Mouse (Mus musculus): ENCODE measurements at regions not wholly inside any gene's neighbourhood (a gene's known extent, or its start where the extent isn't known, plus 50 kb on each side); places are given as distances from the start of the nearest gene placed in this dataset.

DNA sequence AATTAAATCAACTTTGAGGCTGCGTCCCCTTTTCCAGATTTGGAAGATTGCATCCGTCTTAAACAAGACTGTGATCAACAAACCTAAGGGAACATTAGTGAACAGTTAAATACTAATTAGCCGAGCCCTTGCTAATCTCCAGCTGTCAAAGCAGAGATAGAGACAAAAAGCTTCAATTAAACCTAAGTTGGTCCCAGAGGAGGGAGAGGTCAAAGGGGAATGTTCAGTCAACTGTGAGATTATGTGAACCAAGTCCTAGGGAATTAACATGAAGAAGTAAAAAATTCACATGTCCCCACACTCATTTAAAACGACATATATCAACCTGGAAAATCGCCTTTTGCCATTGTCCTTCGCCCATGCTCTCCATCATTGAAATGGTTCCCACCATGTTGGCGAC lies 59.7 kb upstream of the Tbx20 start:
- DNase-seq (ENCODE audit: low spot score), result no peak

DNA sequence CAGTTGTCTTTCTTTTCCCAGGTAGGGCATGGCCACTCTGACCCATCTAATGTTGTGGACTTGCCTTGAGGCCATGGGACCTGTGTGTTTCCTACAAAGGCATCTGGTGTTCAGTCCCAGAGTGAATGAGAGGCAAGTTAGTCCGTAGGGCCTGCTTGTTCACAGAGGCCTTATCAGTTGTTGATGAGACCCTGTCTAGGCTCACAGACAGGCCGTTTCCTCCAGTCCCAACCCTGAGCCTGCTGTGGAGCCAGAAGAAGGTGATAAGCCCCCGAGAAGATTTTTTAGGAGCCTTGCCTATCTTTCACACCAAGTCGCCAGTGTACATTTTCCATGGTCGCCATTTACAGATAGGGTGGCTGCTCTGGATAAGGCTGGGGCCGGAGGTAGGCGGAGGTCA lies 74.1 kb upstream of the Tbx20 start:
- DNase-seq (ENCODE audit: low spot score), result no peak

DNA sequence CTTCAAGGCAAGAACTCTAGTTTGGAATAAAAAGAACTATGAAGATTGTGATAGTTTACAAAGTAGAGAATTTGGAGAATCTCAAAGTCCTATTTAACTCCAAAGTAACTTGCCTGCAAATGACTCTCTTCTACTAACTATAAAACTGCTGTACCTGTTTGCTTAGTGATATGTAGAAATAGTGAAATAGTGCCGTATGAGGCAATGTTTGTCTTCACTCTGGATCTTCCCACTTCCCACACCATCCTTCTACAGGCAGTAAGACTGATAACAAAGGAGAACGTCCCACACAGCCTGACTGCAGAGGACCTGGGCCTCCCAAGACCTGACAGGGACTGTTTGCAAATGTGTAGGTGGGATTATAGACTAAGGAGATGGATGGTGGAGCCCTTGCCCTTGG lies 85.4 kb upstream of the Tbx20 start:
- no peak for DNase-seq (ENCODE audit: low spot score)

DNA sequence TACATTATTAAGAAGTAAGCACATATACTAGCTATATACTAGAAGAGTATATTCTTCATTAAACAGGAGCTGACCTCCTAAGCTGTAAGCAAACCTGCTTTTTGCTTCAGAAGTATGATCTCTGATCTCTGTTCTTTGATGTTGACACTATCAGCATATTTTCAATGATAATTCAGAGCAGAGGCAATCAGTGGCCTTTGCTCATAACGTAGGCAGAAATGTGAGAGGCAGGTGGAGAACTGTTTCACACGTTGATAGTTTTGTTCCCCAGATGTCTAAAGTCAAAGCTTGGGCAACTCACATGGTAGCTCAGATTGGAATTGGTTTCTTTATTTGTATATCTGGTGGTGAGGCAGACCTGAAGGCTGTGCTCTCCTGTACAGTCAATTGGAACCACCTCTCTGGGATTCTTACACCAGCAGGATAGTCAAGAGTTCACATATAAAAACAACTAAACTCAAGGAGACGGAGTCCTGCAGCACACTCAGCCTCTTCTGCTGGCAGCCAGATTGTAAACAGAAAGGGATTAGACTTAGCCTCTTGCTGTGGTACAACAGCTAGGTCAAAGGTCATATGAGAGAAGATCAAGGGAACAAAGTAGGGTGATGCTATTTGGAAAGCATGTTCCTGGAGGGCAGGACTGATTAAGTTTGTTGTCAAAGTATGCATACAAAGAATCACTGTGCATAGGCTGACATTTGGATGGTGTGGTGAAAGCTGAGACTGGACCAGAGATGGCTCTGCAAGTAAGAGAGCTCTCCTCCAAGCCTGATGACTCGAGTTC lies 92.5 kb upstream of the Tbx20 start:
- no peak for DNase-seq (ENCODE audit: low spot score)

DNA sequence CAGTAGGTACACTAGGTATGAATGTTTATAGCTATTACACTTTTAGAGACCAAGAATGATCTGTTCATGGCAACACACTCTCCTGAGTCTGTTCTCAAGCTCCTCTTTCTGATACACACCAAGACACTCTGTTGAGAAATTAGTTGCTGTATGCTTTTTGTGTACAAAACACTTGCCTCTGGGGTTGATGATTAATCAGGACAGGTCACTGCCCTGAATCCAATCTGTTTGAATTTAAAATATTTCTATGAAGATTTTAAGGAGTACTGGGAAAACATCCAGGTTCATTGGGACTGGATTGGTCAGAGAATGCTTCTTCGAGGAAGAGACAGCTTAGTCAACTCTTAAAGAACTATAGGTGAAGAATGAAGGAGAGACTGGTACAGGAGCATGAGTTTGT lies 94.6 kb upstream of the Tbx20 start:
- DNase-seq (ENCODE audit: low spot score), result no peak

DNA sequence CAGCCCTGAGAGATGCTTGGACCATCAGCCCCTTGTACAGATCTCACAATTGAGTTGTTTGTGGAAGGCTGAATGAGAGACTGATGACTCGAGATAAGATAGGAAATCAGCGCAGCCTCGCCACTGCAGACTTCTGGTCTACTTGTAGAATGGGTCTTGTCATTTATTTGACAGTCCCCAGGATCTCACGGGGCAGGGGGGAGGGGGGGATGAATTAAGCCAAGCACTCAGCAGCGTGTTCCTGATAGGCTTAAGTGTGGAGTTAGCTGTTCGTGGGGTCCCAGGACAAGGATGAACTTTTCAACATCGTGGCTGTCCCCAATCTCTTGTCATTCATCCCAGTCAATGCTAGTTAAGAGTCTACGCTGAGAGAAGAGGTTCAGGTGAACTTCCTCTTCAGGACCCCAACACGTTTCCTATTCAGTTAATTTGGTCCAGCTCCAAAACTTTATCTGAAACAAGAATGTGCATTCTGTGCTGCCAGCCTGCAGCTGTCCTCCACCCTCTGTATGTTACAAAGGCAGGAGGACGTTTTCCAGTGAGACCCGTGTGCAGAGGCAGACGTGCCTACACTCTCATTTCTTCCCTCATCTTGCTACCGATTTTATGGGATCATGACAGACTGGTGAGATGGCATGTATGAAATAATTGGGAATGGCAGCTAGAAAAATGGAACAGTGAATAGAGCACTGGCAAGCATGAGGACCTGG lies 100.5 kb upstream of the Tbx20 start:
- no peak for DNase-seq (ENCODE audit: low spot score)

DNA sequence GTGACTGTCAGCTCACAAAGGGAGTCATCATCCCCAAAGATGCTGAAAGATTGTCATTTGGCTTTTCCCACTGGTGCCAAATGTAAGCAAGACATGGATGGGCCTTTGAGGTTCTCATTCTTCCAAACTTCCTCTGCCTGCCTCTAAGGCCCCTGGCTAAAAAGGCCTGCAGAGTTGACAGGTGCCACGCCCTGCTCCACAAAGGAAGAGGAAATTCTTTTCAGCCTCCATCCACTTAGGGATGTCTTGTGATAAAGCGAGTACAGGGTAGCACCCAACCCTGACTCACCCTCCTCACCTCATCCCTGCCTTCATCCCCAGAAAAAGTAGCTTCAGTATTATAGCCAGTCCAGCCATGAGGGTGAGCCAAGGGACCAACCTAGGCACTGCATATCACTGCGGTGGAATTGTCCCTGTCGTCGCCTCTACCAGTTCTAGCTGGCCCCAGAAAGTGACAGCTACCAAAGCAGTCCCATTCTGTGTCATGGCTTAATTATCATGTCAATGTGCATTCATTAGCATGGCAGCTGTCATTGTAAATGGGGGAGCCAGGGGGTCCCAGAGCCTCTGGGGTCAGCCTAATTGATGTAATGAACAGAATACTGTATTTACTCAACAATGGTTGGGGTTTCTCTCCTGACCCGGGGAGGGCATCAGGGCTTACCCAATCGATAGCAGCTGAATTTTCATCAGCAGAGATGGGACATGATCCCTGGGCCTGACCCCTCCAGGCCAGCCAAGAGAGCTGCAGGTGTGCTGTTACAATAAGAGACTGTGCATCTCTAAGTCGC lies 104.5 kb upstream of the Tbx20 start:
- DNase-seq (ENCODE audit: low spot score), result peak; percentile 7

DNA sequence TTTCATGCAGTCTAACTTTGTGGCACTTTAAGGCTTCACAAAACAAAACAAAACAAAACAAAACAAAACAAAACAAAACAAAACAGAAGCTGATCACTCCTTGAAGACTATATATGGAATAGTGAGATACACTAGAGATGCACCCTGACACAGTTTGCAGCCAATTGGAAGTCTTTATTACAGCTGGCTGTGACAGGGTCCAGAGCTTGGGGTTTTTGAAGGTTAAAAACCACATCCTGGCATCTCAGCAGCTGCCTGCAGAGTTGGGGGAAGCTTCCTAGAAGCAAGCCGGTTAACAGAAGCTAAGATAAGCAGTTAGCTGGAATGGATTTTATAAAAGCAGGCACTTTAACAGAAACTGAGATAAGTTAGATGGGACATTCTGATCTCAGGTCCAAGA lies 105.6 kb upstream of the Tbx20 start:
- DNase-seq (ENCODE audit: low spot score), result peak; percentile 91

DNA sequence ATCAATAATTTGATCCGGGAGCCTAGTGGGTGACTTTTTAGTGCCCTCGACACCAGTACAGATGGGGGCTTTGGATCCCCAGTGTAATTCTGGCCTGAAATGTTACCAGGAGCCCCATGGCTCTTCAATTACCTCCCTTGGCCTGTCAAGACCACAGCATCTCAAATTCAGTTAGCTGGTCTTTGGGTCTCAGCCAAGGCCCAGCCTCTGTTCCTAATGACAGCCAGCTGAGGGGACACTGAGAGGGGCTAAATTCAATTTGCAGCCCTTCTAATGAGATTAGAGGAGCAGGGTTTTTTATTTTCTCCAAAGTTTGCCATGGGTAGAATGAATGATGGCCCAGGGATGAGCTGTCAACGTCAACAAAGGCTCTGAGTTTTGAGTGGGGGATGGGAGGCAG lies 109.9 kb upstream of the Tbx20 start:
- no peak for DNase-seq (ENCODE audit: low spot score)

DNA sequence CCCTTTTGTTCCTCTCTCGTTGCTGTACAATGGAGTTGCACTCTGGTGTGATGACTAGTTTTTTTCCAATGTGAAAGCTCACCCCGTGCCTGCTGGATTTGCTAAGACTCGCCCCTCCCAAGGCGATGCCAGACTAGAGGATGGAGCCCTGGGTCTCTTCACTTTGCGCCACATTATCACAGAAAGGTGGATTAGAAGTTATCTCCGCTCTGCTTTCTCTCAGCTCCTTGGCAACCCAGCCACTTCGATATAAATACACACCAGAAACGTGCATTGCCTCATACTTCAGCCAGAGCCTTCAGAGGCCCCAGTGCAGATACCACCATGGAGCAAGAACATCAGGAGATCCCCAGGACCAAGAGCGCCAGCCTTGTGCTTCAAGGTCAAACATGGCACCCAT lies 114.2 kb upstream of the Tbx20 start:
- DNase-seq (ENCODE audit: low spot score), result no peak

DNA sequence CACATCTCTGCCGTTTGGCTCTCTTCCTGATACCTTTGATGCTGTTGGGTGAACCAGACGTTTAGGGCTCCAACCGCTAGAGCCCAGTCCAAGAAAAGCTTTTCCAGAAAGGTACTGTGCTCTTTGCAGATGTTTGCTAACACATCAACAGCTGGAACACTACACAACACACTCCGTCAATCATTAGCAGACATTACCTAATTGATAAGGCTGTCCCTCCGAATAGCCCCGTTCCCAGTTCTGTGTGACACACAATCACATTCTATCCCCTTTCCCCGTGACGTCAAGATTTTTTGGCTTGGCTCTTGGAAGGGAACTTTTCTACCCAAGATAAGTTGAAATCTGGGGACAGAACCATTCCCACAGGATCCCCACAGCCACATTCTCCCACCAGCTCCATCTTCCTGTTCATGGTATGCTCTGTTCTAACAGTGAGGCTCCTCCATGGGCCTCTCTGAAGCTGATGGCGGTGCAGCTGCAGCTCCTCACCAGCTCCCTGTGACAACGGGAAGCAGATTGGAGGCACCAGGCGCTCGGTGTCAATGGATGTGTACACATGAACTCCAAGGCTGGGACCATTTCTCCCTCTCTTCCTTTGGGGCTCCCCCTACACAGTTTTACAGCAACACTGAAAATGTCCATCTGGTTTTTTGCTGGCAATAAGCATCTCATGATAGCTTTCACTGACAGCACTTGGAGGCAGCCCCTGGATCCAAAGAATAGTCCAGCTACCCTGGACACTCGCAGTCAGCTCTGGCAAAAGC lies 122.6 kb upstream of the Tbx20 start:
- DNase-seq (ENCODE audit: low spot score), result no peak

DNA sequence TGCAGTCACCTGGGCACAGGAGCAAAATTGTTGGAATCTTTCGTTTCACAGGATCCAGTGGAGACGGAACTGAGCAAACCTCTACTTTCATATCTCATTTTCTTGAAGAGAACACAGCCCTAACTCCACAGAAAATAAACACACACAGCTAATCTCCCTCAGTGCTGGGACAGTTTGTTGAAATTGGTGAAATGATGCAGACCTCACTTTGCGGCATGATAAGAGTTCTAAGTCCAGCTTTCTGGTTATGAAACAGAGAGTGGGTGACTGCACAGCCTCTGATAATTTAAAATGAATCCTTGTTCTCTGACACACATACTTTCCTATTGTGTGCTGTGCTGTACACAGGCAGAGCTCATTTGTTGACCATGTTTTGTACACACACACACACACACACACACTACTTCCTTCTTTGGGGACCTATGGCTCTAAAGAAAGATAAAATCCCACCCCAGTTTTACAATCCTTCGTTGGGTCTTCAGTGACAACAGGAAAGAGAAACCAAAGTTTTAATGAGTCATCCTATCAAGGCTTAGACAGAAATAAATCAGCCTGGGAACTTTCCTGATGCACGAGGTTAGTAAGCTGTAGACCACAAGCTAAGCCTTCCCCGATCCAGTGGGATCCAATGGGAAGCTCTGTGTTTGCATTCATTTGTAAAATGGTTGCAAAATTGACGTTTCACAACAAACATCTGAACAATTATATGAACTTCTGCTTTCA lies 125.3 kb upstream of the Tbx20 start:
- DNase-seq (ENCODE audit: low spot score), result no peak

DNA sequence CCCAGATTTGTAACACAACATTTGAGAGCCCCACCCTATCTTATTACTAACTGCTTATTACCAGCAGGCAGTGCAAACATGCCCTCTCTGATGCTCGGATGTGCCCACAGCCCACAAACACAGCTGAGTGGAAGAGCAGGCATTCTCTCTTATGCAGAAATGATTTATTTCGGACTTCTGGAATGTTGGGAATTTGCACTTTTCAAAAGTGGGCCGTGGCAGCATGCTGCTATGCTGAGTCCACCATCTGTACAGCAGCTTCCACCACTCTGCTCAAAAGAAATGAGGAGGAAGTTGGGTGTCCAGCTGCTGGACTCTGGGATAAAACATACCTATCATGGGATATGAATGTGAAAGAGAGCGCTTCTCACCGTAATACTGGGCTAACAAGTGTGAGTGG lies 129.6 kb upstream of the Tbx20 start:
- no peak for DNase-seq (ENCODE audit: low spot score)

DNA sequence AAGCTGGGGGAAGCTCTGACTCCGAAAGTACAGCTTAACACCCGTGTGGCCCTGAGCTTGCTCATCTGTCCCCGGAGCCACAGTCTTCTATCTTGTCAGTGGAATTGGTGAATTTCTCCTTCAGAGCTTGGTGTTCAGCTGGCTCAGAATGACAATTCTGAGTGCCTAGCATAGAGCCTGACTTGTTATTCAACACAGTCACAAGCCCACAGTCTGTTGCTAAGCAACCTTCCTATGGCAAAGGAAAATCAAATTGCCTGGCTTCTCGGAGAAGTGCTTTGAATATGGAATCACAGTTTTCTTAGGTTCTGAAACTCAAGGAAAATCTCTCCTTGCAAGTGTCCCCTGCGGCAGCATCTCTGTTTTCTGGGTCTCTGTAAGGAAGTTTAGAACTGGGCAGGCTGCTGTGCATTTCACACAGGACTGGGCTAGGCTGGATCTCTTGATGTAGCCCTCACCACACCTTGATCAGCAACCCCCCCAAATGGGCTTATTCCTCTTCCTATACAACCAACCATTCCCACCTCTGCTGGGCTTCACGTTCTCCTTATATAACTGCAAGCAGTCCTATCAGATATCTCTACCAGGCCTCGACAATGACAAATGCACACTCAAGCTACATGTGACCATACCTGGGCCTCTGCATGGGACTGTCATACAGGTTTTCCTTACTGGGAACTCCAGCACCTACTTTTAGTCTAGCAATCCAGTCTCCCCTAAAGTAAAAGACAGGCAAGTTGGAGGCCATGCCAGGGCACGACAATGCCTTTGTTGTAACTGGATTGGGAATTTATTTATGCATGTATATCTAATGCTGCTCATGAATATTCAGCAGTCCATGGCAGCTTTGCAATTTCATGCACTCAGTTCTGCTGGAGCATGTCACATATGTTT lies 135.2 kb upstream of the Tbx20 start:
- no peak for DNase-seq (ENCODE audit: low spot score)

DNA sequence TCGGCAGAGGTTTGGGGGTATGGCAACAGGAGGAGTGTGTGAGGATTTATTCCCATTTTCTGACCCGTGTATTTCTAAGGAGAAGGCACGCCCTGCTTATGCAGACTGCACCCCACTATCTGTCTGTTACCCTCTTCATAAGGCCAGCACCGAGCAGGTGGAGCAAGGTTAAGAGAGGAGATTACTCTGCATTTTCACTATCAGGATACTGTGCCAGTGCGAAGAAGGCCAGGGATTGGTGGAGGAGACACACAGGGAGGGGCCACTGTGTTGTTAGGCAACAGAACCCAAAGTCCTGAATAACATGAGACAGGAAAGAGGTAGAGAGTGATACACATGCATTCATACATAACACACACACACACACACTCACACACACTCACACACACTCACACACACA lies 136.6 kb upstream of the Tbx20 start:
- peak; percentile 35 for DNase-seq (ENCODE audit: low spot score)

DNA sequence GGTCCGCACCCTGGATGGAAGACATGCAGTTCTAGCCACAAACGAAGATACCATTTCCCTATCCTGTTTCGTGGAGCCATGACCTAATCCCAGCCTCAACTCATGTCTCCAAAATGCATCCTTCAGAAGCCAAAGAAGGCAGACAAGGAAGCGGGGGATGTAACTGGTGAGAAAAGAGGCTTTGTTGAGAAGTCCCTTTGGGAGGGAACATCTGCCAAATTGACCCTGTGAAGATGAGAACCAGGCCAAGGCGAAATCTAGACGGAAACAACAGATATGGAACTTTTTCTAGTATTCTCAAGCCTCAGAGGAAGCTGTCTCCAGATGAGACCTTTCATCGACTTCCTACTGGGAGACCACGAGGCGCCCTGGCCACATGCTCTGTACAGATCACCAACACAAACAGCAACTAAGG lies 145.9 kb upstream of the Tbx20 start:
- DNase-seq (ENCODE audit: low spot score), result no peak

DNA sequence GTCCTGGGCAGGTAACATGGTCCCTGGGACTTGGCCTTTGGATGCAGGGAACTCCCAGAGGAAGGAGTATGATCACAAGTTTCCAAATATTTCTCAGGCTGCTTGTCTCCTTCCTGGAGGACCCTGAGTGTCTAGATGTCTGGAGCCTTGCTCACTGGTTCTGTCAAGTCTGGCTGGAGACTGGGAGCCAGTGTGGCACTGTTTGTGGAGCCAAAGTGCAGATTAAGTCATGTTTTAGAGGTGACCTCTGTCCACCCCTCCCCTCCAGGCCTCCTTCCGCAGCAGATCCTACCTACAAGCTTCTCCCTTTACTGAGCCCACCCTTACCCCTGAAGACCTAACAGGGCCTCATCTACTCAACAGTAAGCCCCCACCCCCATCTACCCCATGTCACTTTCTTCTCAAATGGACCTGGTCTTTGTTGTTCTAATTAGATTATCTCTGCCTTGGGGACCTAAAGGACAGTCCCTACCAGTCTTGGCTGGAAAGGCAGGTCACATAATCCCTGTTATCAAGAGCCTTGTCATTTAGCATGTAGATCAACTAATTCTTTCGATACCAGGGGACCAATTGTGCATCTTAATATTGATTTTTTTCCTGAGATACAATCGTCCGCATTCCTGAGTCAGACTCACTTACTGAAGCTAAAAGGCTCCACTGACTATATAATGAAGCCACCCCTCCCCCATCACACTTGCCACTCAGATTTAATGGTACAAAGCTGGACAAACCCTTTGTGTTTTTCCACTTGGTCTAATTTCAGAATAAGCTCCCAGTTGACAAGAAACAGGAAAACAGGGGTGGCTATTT lies 148.2 kb upstream of the Tbx20 start:
- no peak for DNase-seq (ENCODE audit: low spot score)

DNA sequence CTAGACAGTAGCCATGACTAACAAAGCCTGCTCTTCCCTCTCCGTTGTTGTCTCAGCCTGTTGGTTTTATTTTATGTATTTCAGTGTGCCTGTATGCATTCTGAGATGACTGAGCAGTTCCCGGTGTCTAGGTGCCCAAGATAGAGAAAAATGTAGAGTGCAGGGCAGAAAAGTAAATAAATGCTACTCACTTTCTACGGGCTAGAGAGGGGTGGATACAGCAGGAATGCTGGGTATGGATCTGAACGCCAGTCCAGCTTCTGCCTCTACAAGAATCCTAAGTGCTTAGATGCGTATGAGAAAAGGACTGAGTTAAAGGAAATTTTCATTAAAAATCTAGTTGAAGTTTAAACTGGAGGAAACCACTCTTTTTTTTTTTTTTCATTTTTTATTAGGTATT lies 149.4 kb upstream of the Tbx20 start:
- DNase-seq (ENCODE audit: low spot score), result no peak

DNA sequence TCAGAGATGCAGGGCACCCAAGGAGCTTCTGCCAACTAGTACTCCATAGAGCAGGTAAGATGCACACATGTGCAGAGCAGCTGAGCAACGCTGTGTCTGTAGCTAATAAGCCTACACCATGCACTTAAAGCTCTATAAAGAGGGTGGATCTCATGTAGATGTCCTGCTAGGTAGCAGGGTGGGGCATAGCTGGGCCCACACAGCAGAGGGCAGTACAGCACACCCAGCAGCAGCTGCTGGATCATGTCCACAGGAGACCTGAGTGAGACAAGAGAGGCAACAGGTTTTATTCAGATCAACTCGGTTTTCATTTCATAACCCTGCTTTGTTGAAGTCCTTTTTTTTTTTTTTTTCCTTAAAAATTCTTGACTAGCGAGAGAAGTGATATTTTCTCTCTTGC lies 151.5 kb upstream of the Gm10181 start:
- DNase-seq (ENCODE audit: low spot score), result peak; percentile 19

All from thymus, postnatal 0 days (tissue).